Mouse (Mus musculus) embryo, embryonic 10 days (tissue): ENCODE data around the gene Nol10.
"Not testable (repeated sequence)": the region's sequence is repeated elsewhere in the genome, so short reads cannot be mapped to it uniquely, and the experiment has no call there.

ENCODE experiments used
- DNase-seq: peaks from one replicate; pipeline ENCODE4 v3.0.0-alpha.2; 2015; ENCODE audit warnings: low spot score

Gene Nol10

DNA sequence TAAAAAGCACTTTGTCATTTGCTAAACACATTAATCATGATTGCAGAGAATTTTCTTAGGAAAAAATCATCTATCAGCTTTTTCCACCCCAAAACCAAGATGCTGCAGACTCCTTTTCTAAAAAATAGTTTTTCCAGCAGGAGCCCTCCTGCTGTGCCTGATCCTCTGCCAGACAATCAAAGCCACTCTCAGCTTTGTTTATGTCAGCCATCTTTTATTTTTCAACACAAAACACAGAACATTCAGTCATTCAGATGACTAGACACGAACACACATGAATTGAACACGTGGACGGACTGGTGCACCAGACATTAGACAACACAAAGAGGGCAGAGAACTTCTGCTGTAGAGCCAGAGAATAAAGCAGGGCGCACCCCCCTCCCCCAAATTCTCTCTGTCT is 115.4 kb downstream of the Nol10 start:
- no peak for DNase-seq

DNA sequence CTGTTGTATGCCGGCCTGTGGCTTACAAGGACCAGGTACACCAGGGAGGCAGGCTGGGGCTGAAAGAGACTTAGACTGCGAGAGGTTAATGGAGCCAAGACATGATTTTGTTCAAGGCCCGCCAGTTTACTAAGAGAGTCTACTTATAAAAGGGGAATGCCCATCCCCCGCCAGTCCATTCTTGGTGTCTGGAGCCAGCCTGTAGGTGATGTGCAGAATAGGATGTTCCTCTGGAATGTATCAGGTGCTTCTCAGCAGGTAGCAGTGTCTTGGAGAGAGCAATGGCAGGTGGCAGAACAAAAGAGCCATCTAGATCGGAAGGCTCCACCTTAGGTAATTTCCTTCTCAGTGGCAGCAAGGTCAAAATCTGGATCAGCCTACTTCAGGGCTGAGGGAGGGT is 116.3 kb downstream of the Nol10 start:
- DNase-seq = not testable (repeated sequence)

DNA sequence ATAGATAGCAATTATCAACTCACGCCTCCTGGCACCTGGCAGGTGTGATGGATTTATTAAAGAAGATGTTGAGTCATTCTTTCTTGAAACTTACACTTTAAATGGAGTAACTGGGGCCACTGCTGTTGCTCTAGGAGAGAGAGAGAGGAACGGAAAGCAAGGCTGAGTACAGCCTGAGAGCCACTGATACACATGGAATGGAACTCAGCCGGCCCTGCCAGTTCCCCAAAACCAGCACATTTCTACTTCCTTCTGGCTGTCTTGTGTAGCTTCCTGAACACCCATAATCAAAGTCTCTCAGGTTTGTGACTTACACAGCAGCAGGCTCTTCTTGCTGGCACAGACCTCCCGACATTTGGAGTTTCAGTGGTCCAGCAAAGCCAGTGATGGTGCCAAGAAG is 118.5 kb downstream of the Nol10 start:
- no peak for DNase-seq

DNA sequence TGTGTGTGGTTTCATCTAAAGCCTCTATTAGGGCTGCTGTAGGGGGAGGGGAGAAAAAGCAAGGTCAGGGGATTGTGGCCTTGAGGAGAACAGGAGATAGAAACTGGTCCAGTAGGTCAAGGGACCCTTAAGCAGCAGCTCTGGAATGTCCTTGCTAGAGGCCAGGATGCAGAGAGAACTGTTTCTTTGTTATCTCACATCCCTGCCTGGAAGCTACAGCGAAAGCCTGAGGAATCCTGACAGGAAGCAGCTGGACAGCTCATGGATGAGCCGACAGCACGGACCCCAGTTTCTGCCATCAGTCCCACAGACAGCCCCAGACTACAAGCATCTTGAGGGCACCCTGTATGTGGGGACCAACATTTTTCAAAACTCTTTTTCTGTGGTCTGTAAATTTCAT is 120.1 kb downstream of the Nol10 start:
- peak; percentile 59 for DNase-seq

DNA sequence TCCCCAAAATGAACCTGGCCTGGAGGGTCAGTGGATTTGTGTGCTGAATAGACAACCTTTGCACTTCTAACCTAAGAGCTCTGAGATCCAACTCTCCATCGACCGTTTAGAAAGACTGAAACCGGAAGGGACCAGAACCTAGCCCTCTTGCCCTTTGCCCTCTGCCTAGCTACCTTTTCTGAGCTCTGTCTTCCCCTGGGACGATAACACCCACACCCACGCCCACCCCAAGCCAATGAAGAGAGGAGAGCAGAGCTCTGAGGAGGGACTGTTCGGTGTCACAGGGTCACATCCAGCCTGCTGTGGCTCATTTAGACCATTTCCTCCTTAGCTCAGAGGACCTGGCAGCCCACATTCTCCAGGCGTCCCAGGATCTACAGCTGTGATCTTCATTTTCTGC is 121.6 kb downstream of the Nol10 start:
- no peak for DNase-seq

DNA sequence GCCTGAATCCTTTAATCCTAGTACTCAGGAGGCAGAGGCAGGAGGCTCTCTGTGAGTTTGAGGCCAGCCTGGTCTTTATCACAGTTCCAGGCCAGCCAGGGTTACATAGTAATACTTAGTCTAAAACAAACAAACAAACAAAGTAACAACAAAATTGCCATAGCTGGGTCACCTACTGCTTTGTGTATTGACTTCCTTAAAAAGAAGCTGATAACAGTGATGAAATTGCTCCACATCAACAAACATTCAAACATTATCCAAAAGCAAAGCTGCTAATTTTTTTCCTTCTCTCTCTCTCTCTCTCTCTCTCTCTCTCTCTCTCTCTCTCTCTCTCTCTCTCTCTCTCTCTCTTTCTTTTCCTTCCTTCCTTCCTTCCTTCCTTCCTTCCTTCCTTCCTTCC is 122.3 kb downstream of the Nol10 start:
- DNase-seq = not testable (repeated sequence)

DNA sequence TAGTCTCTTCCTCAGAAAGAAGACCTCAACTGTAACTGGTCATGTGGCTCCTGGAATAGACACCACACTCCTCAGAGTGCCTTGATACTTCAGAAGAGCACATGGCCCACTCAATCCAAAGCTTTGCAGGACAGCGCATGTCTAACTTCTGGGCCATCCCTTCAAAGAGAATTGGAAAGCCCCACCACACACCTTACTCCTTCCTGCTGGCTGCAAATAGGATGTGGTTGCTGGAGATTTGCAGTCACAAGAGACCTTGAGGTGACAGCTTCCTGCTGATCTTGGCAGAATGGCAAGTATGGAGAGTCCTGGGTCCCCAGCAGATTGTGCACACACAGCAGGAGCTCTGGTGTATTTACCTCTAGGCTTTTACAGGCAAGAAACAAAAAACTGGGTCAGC is 123.1 kb downstream of the Nol10 start:
- DNase-seq = no peak

DNA sequence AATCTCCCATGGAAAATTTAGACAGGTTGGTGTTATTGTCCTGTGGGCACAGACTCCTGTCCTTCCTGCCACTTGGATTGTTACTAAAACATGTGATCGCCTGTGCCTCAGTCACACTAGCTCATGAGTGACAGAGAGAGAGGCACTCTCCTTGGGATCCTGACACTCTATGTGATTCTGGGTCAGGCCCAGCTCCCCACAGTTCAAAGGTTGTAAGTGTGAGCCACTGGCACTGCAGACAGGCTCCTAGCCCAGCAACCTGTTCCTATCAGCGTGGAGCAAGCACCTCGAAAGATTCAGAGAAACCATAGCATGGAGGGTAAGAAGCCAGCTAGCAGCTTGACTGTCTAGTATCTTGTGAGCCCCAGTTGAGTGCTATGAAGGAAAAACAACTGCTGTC is 124.9 kb downstream of the Nol10 start:
- no peak for DNase-seq

DNA sequence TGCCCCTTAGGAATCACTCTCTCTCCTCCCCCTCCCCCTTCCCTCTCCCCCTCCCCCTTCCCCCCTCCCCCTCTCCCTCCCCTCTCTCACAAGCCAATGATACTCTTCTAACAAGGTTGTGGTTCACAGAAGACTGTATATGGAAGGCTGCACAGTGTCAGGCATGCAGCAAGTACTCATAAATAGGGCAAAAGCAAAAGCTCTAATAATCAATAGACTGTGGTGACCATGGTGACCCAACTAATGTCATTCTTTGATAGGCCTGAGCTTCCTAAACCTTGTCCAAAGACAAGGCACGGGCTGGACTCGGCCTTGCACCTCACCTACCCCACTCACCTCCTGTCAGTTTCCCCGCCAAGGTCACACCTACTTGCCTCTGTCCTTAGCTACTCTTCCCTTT is 125.6 kb downstream of the Nol10 start:
- no peak for DNase-seq

DNA sequence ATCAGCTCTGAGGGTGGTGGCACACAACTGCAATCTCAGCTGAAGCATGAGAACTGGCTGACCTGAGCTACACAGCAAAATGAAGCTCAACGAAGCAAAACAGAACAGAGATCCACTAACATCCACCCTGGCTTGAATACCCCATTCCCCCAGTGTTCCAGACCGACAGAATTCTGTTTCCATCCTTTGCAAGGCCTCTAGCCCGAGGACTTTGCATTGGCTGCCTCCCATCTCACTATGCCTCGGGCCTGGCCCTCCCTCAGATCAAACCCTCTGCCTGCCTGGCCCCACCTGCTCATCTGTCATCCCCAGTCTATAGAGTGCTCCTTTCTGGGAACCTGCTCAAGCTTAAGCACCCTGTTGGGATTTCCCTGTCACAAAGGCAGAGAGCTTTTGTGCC is 126.4 kb downstream of the Nol10 start:
- no peak for DNase-seq

DNA sequence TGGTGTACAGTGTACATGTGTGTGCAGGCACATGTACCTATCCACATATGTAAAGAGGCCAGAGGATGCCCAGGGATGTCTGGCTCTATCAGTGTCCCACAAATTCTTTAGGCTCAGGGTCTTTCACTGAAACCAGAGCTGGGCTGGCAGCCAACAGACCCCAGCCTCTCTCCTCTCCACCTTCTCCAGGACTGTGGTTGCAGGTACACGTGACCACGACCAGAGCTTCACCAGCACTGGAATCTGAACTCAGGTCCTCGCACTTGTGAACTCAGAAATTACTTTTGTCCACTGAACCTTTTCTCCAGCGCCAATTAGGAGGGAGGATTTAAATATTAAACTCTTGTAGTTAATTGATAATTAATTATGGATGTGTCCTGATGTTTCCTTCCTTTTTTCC is 126.9 kb downstream of the Nol10 start:
- DNase-seq = no peak

DNA sequence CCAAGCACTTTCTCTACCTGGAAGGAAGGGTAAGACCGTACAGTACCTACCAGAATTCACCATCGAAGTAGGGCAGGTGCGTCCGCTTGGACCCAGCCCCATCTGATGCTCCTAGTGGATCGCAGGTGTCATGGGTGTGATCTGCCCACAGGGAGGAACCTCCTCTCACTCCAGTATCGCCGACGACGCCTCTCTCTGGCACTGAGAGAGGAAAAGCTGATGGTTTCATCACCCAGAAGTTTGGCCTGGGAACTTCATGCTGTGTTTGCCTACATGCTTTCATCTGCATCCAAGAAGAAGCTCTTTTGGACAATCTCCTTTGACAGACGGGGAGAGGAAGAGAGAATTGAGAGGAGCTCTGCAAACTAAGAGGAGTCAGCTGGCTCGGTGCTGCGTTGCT is 129.9 kb downstream of the Nol10 start:
- no peak for DNase-seq

DNA sequence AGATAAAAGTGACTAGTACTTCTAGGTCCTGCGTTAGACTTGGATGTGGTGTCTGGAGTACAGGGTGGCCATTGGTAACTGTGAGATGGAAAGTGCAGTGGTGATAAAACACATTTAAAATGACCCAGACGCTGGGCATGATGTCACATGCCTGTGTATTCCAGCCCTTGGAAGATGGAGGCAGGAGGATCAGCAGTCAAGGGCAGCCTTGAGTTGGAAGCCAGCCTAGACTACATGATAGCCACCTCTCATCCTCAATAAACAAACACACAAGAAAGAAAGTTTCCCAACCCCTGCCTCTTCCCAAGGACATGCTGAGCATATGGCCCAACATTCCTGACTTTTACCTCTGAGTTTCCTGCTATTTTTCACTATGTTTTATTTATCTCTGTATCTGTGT is 130.6 kb downstream of the Nol10 start:
- no peak for DNase-seq
